Mouse (Mus musculus): ENCODE measurements around the gene Cdc6.
"Not testable (repeated sequence)": the region's sequence is repeated elsewhere in the genome, so short reads cannot be mapped to it uniquely, and the experiment has no call there.

GRCm38 (mm10) chr11:98933847-98934246 lies 26.2 kb downstream of the Cdc6 start:
- not testable (repeated sequence) for TF ChIP-seq CTCF (IDR thresholded peaks at IDR 0.05; ENCODE audit: low read depth, low read length); POLR2A (IDR thresholded peaks at IDR 0.05; ENCODE audit: insufficient read depth, low read length); EP300 (IDR thresholded peaks at IDR 0.05; ENCODE audit: insufficient read depth, low read depth, low read length)

Measured in ES-Bruce4 (cell line).